Mouse (Mus musculus): ENCODE results near the gene Tbx10.
"Not testable (repeated sequence)": the region's sequence is repeated elsewhere in the genome, so short reads cannot be mapped to it uniquely, and the experiment has no call there.

Tbx10 gene

GRCm38 (mm10) chr19:4045966-4046865 is 53.7 kb downstream of the Tbx10 start, which contains the start of gene Gstp2:
Gene Gstp2, minus strand, starts transcription at chr19:4046023.
- peak in 1 of 2 experiments; percentile 29 for DNase-seq

GRCm38 (mm10) chr19:4046866-4047254 is 54.3 kb downstream of the Tbx10 start:
- no peak for DNase-seq

GRCm38 (mm10) chr19:4047859-4048258 is 55.3 kb downstream of the Tbx10 start:
- peak; percentile 49 to 87 for DNase-seq

GRCm38 (mm10) chr19:4049069-4049468 is 56.5 kb downstream of the Tbx10 start:
- DNase-seq = not testable (repeated sequence)
